Mouse (Mus musculus): ENCODE results near the gene Igfn1.

GRCm38 (mm10) chr1:136007211-136008158 lies 1.3 kb upstream of the Igfn1 start, which contains the start of gene Tmem9:
- no peak for TF ChIP-seq POLR2A (IDR thresholded peaks at IDR 0.05; ENCODE audit: extremely low read depth, insufficient read depth, low read length)
- no peak for TF ChIP-seq CTCF (IDR thresholded peaks at IDR 0.05; ENCODE audit: extremely low read depth, insufficient read depth, low read length)

Data from cortical plate, adult 2 months (tissue).